Mouse (Mus musculus): ENCODE results near the gene Scd2.
"Not testable (repeated sequence)": the region's sequence is repeated elsewhere in the genome, so short reads cannot be mapped to it uniquely, and the experiment has no call there.

Scd2 gene

GRCm38 (mm10) chr19:44292941-44293768 is at the start of gene Scd2:
Gene Scd2, plus strand, starts transcription at chr19:44293674.
- DNase-seq (ENCODE audit: low spot score) = no peak

GRCm38 (mm10) chr19:44245761-44246171 is 47.7 kb upstream of the Scd2 start:
- peak; percentile 61 for DNase-seq (ENCODE audit: low spot score)

GRCm38 (mm10) chr19:44246341-44246911 is 47.0 kb upstream of the Scd2 start:
- DNase-seq (ENCODE audit: low spot score) = peak; percentile 42

- DNase-seq (ENCODE audit: low spot score) = no peak
Measured at GRCm38 (mm10) chr19:44247281-44248080, 46.0 kb upstream of the Scd2 start.

- DNase-seq (ENCODE audit: low spot score) = peak; percentile 98
Measured at GRCm38 (mm10) chr19:44248081-44248853, 45.2 kb upstream of the Scd2 start.

GRCm38 (mm10) chr19:44248854-44249351 is 44.6 kb upstream of the Scd2 start:
- DNase-seq (ENCODE audit: low spot score) = no peak

GRCm38 (mm10) chr19:44251138-44251537 is 42.3 kb upstream of the Scd2 start:
- not testable (repeated sequence) for DNase-seq (ENCODE audit: low spot score)

GRCm38 (mm10) chr19:44251936-44252558 is 41.4 kb upstream of the Scd2 start:
- DNase-seq (ENCODE audit: low spot score) = no peak

GRCm38 (mm10) chr19:44254106-44254505 is 39.4 kb upstream of the Scd2 start:
- DNase-seq (ENCODE audit: low spot score) = not testable (repeated sequence)

GRCm38 (mm10) chr19:44257377-44257966 is 36.0 kb upstream of the Scd2 start:
- DNase-seq (ENCODE audit: low spot score) = no peak

- no peak for DNase-seq (ENCODE audit: low spot score)
Measured at GRCm38 (mm10) chr19:44259484-44259883, 34.0 kb upstream of the Scd2 start.

- no peak for DNase-seq (ENCODE audit: low spot score)
Measured at GRCm38 (mm10) chr19:44260487-44260886, 33.0 kb upstream of the Scd2 start.

GRCm38 (mm10) chr19:44261774-44262173 is 31.7 kb upstream of the Scd2 start:
- no peak for DNase-seq (ENCODE audit: low spot score)

GRCm38 (mm10) chr19:44263581-44263980 is 29.9 kb upstream of the Scd2 start:
- no peak for DNase-seq (ENCODE audit: low spot score)

- no peak for DNase-seq (ENCODE audit: low spot score)
Measured at GRCm38 (mm10) chr19:44264226-44264625, 29.2 kb upstream of the Scd2 start.

GRCm38 (mm10) chr19:44265300-44265699 is 28.2 kb upstream of the Scd2 start:
- no peak for DNase-seq (ENCODE audit: low spot score)

- no peak for DNase-seq (ENCODE audit: low spot score)
Measured at GRCm38 (mm10) chr19:44265911-44266337, 27.6 kb upstream of the Scd2 start.

- DNase-seq (ENCODE audit: low spot score) = no peak
Measured at GRCm38 (mm10) chr19:44266458-44266823, 27.0 kb upstream of the Scd2 start.

GRCm38 (mm10) chr19:44266824-44267498 is 26.5 kb upstream of the Scd2 start:
- peak; percentile 92 for DNase-seq (ENCODE audit: low spot score)

- DNase-seq (ENCODE audit: low spot score) = no peak
Measured at GRCm38 (mm10) chr19:44267499-44268002, 25.9 kb upstream of the Scd2 start.
